Mouse (Mus musculus) testis, adult 2 months (tissue): ENCODE data around the gene Krtap7-1.

Experiments
- CTCF ChIP-seq: fragments of 200-500 bp; IDR thresholded peaks from 2 replicates; pipeline ENCODE4 v1.5.1; 2012; ENCODE audit warnings: low read depth, mild to moderate bottlenecking, inconsistent platforms, low read length, moderate library complexity; ENCODE audit not compliant: control insufficient read depth, insufficient read depth, insufficient replicate concordance
- POLR2A ChIP-seq: fragments of 200-500 bp; IDR thresholded peaks from 2 replicates; pipeline ENCODE4 v1.6.1; 2012; ENCODE audit warnings: low read depth, mild to moderate bottlenecking, inconsistent platforms, low read length, moderate library complexity; ENCODE audit not compliant: control insufficient read depth

- TF ChIP-seq CTCF (no peak), POLR2A (no peak)
Measured at GRCm38 (mm10) chr16:89530547-89530946, 22.4 kb upstream of the Krtap7-1 start.
